Mouse (Mus musculus) ES-Bruce4 (cell line): Measurements from ENCODE around the gene Prkn.

Experiments
- CTCF ChIP-seq: IDR thresholded peaks from one replicate; pipeline ENCODE4 v1.8.1; 2011; ENCODE audit warnings: low read depth, low read length
- EP300 ChIP-seq: IDR thresholded peaks from 2 replicates; pipeline ENCODE4 v1.6.1; 2011; ENCODE audit warnings: low read depth, low read length; ENCODE audit not compliant: insufficient read depth

DNA sequence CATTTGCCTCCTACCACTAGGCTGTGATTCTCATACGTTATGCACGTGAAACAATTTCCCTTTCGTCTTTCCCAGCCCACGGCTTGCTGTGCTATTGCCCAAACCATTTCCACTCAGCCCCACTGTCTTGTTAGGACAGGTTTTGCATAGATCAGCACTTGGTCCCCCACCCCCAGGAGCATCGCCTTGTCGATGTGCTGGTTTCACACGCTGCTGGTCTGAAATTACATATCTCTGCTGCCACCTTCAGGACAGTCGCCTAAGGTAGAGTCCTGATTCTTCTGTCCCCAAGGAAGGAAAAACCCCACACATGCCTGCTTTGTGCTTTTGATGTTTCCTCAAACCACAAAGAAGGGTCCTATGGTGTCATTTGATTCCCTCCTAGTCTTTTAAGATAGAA lies 1153.1 kb downstream of the Prkn start:
- peak; percentile 47 for TF ChIP-seq CTCF
- no peak for TF ChIP-seq EP300
